Mouse (Mus musculus) ES-E14 (cell line): ENCODE data around the gene Rhoq.

Experiments
- CHD2 ChIP-seq: IDR thresholded peaks from 2 replicates; pipeline ENCODE4 v1.6.1; 2014; ENCODE audit warnings: mild to moderate bottlenecking, low read depth, low read length, inconsistent platforms
- ZNF384 ChIP-seq: IDR thresholded peaks from 2 replicates; pipeline ENCODE4 v1.6.1; 2012; ENCODE audit warnings: low read depth, low read length, inconsistent platforms

DNA sequence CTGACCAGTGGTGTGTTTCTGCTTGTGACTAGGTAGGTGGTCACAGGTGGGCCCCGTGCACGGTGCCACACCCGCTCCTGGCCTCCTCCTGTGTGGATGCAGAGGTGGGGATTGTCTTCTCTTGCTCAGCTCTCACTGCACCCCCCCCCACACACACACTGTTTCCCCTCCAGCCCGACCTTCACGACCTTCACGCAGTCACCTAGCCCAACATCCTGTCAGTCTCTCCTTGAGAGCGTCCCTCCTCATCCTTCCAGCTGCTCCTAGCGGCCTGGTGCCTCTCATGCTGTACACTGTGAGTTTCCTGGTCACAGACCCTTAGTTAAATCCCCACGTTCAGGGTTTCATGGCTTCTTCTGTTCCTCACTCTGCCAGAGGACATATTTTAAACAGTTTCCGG is 13.5 kb downstream of the Rhoq start:
- no peak for TF ChIP-seq CHD2
- TF ChIP-seq ZNF384 = no peak
